Mouse (Mus musculus): ENCODE data around the gene Kirrel2. TPM values are rescaled to one million over a fixed set of nuclear protein-coding genes. Genes with fewer than 3 reads are reported as not detected.

The Kirrel2 gene
- total RNA-seq, 2 experiments from 2014 or later = 0.26 to 0.56 TPM

- intact Hi-C loops (cut with DNase I) = loop anchor here (10.0 kb wide), 1 partner anchor 46 kb away; no protein-coding TSS in a partner anchor
Observed at GRCm38 (mm10) chr7:30420673-30421072, 36.8 kb downstream of the Kirrel2 start.

DNA sequence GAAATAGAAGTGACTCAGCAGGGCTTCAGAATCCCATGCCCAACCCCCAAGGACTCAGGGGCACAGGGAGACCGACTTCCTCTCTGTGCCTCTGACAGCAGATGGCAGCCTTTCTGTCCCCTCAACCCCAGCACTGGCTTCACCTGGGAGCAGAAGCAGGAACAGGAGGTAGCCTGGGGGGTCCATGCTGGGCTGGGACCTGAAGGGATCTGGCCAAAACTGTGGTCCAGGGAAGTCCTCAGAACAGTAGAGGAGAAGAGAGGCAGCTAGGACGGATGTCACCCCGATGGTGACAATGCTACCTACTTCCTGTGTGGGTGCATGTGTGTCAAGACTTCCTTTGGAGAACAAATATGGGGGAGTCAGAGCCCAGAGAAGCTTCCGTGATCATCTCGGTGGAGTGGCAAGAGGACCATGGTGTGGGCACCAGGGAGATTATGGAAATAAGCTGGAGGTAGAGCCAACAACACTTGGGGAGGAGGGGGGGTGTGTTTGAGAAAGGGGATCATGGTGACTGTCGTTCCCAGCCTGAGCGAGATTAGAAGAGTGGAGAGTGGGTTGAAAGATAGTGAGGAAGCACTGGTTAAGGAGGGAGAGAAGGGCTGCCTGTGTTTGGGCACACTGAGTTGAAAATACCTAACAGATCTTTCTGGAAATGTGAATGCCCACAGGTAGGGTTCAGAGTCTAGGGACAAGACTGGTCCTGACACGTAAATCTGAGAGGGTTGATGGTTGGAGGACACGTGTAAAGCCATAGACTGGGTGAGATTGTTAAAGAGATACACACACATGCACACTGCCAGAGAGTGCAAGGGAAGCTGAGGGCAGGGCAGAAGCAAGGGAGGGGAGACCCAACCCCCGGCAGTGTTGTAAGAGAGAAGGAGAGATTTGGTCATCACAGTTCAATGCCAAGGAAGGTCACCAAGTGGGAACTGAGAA lies 37.7 kb downstream of the Kirrel2 start, which contains the start of gene Hcst:
Gene Hcst (minus strand): TSS at position 294 of the 939 bp plus-strand sequence.
- intact Hi-C loops (cut with DNase I) = loop anchor here (10.0 kb wide), 1 partner anchor 45 kb away; no protein-coding TSS in a partner anchor
- no peak for DNase-seq

More at GRCm38 (mm10) chr7:30420673-30421072, 36.8 kb downstream of the Kirrel2 start:
- no peak for DNase-seq

GRCm38 (mm10) chr7:30417856-30418255 lies 39.6 kb downstream of the Kirrel2 start:
- intact Hi-C loops (cut with DNase I) = no loop called here
- DNase-seq = no peak

- no peak for DNase-seq
- intact Hi-C loops (cut with DNase I) = no loop called here
Observed at GRCm38 (mm10) chr7:30413596-30413995, 43.9 kb downstream of the Kirrel2 start, which contains the start of gene Tyrobp. Gene Tyrobp, plus strand, starts transcription at chr7:30413760.

DNA sequence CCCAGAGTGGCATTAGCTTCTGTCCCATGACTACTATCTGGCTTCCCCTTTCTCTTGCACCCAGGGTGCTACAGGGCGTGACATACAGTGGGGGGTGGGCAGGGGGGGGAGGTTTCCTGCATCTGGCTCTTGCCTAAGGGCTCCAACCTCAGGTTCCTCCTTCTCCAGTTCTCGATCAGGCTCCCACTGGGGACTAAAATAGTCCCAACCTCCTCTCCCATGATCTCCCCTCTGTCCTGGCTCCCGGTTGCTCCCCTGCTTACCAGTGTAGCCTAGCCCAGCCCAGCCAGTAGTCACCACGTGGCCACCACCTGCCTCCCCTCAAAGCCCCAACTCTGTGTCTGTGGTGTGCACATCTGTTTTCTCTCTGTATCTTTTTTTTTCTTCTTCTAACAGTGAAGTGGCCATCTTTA lies 44.7 kb downstream of the Kirrel2 start:
- DNase-seq = no peak
- intact Hi-C loops (cut with DNase I) = no loop called here

GRCm38 (mm10) chr7:30411023-30411422 lies 46.5 kb downstream of the Kirrel2 start:
- no peak for DNase-seq
- intact Hi-C loops (cut with DNase I) = no loop called here

GRCm38 (mm10) chr7:30409789-30410188 lies 47.7 kb downstream of the Kirrel2 start:
- intact Hi-C loops (cut with DNase I) = no loop called here
- no peak for DNase-seq

DNA sequence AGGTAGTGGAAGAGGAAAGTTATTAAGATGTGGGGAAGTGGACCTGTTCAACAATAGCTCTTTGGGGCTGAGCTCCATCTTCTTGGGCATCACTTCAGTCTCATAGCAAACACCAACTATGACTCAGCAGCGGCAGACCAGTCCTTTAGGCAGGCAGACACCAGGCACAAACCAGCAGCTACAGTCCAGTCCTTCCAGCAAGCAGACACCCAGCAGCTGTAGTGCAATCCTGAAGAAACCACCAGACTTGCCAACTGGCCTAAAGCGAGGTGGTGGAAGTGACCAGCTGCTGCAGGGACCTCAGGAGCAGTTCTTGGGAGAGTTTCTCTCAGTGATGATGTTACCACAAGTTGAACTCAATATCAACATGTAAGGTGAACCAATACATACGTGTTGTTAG lies 48.9 kb downstream of the Kirrel2 start:
- DNase-seq = no peak
- intact Hi-C loops (cut with DNase I) = no loop called here

DNA sequence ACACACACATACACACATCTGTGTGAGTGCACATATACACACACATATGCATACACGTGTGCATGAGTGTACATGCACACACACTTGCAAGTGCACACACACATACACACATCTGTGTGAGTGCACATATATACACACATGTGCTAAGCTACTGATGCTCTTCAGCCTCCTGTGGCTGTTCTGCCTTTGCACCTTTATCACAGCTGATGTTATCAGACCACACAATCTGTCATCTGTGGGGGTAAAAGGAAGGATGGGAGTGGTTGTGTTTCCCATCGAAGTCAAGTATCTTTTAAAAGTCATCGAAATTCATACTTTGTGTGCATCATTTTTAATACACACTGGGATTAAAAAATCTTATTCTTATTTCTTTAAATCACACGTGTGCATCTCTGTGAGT lies 55.1 kb downstream of the Kirrel2 start:
- intact Hi-C loops (cut with DNase I) = no loop called here
- no peak for DNase-seq

DNA sequence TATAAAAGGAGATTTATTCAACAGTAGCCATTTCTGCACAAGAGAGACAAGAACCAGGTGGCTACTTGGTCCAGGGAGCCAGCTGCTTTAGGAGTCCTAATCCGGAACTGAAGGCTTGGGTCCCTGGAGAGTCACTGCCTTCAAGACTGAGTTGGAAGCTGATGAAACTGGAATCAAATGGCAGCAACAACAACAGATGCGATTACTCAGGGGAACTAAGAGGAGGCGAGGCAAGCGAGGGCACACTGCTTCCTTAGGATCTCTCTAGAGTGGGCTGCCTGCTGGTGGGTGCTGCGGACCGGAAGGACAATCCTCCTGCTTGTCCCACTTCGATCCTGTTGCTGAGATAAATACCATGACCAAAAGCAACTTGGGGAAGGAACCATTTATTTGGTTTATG lies 57.8 kb downstream of the Kirrel2 start:
- DNase-seq = no peak
- intact Hi-C loops (cut with DNase I) = no loop called here

Other genes starting within 250 kb of the Kirrel2 start
- 10 to 100 TPM; 94.9 to 96.9 TPM for gene Polr2i, start 225.7 kb downstream of the Kirrel2 start, total RNA-seq (2021)
- gene Tbcb, start 225.4 kb downstream of the Kirrel2 start, total RNA-seq (2021) = 100 to 1,000 TPM; 229 to 238 TPM
- gene Ovol3, start 222.0 kb downstream of the Kirrel2 start, total RNA-seq (2021) = not detected
- under 1 TPM; 0.40 to 0.54 TPM for gene Thap8, start 177.6 kb downstream of the Kirrel2 start, total RNA-seq (2021)
- 1 to 10 TPM; 5.0 to 5.5 TPM for gene Wdr62, start 177.3 kb downstream of the Kirrel2 start, total RNA-seq (2021)
- 100 to 1,000 TPM; 403 to 414 TPM for gene Clip3, start 166.0 kb downstream of the Kirrel2 start, total RNA-seq (2021)
- 10 to 100 TPM; 42.0 to 44.2 TPM for gene Alkbh6, start 149.0 kb downstream of the Kirrel2 start, total RNA-seq (2021)
- gene Syne4, start 142.9 kb downstream of the Kirrel2 start, total RNA-seq (2021) = 1 to 10 TPM; 6.9 to 8.3 TPM
- under 1 TPM; 0.58 to 0.66 TPM for gene E130208F15Rik, start 135.9 kb downstream of the Kirrel2 start, total RNA-seq (2021)
- 1 to 10 TPM; 7.1 to 7.4 TPM for gene Sdhaf1, start 133.8 kb downstream of the Kirrel2 start, total RNA-seq (2021)
- gene Lrfn3, start 94.9 kb downstream of the Kirrel2 start, total RNA-seq (2021) = 10 to 100 TPM; 46.3 to 50.7 TPM
- 10 to 100 TPM; 10.4 to 11.0 TPM for gene Tyrobp, start 43.9 kb downstream of the Kirrel2 start, total RNA-seq (2021)
- gene Hcst, start 37.8 kb downstream of the Kirrel2 start, total RNA-seq (2021) = not detected
- gene Nfkbid, start 36.0 kb downstream of the Kirrel2 start, total RNA-seq (2021) = 1 to 10 TPM; 2.1 to 3.0 TPM
- 100 to 1,000 TPM; 739 to 767 TPM for gene Aplp1, start 12.2 kb downstream of the Kirrel2 start, total RNA-seq (2021)
- gene Nphs1, start 625 bp upstream of the Kirrel2 start, total RNA-seq (2021) = under 1 TPM in 1 of 2 experiments, not detected in 1; 0.08 TPM
- under 1 TPM in 1 of 2 experiments, not detected in 1; 0.66 TPM for gene Prodh2, start 35.9 kb upstream of the Kirrel2 start, total RNA-seq (2021)
- gene Arhgap33, start 77.4 kb upstream of the Kirrel2 start, total RNA-seq (2021) = 100 to 1,000 TPM; 356 to 358 TPM
- 1 to 10 TPM; 4.7 to 5.5 TPM for gene Hspb6, start 94.5 kb upstream of the Kirrel2 start, total RNA-seq (2021)
- 10 to 100 TPM in 1 of 2 experiments, 1 to 10 TPM in 1; 7.6 to 10.1 TPM for gene Proser3, start 94.6 kb upstream of the Kirrel2 start, total RNA-seq (2021)
- 10 to 100 TPM; 29.6 to 34.6 TPM for gene Lin37, start 102.1 kb upstream of the Kirrel2 start, total RNA-seq (2021)
- 10 to 100 TPM; 50.6 to 56.7 TPM for gene U2af1l4, start 105.6 kb upstream of the Kirrel2 start, total RNA-seq (2021)
- gene Gm49396, start 105.7 kb upstream of the Kirrel2 start, total RNA-seq (2021) = 1 to 10 TPM; 5.9 to 6.3 TPM
- 10 to 100 TPM; 78.5 to 81.4 TPM for gene Psenen, start 105.9 kb upstream of the Kirrel2 start, total RNA-seq (2021)
- gene Igflr1, start 107.7 kb upstream of the Kirrel2 start, total RNA-seq (2021) = 1 to 10 TPM; 3.1 to 3.6 TPM
- gene Kmt2b, start 131.0 kb upstream of the Kirrel2 start, total RNA-seq (2021) = 10 to 100 TPM; 69.9 to 79.7 TPM
- not detected for gene Zbtb32, start 141.2 kb upstream of the Kirrel2 start, total RNA-seq (2021)
- gene Upk1a, start 155.2 kb upstream of the Kirrel2 start, total RNA-seq (2021) = under 1 TPM; 0.24 to 0.54 TPM
- gene Cox6b1, start 168.5 kb upstream of the Kirrel2 start, total RNA-seq (2021) = 100 to 1,000 TPM; 573 to 579 TPM
- not detected for gene Etv2, start 178.2 kb upstream of the Kirrel2 start, total RNA-seq (2021)
- 10 to 100 TPM; 81.9 TPM for gene Rbm42, start 192.6 kb upstream of the Kirrel2 start, total RNA-seq (2021)
- gene Haus5, start 207.3 kb upstream of the Kirrel2 start, total RNA-seq (2021) = 10 to 100 TPM; 12.7 to 13.3 TPM
- not detected for gene Pmis2, start 213.9 kb upstream of the Kirrel2 start, total RNA-seq (2021)
- gene 2200002J24Rik, start 241.2 kb upstream of the Kirrel2 start, total RNA-seq (2021) = not detected